Mouse (Mus musculus) liver, postnatal 0 days (tissue): ENCODE data around the gene Filip1l. TPM values are rescaled to one million over a fixed set of nuclear protein-coding genes. Genes with fewer than 3 reads are reported as not detected.

Source experiments
- ATAC-seq: fragments of 200-750 bp; cut with Nextera tagmentation; 2 replicates; pipeline ENCODE4 v1.8.0; 2017; ENCODE audit warnings: mild to moderate bottlenecking, moderate library complexity
- DNase-seq: peaks from one replicate; pipeline ENCODE4 v3.0.0-alpha.2; 2016
- H3K27ac ChIP-seq: fragments of 300-500 bp; sonication (generic); 2 replicates; pipeline ENCODE4 v1.5.1; 2014; ENCODE audit warnings: antibody characterized with exemption, moderate library complexity, mild to moderate bottlenecking, low read depth
- H3K27me3 ChIP-seq: fragments of 300-500 bp; sonication (generic); 2 replicates; pipeline ENCODE4 v1.6.1; 2014; ENCODE audit warnings: low read length, control low read depth, mixed read lengths; ENCODE audit not compliant: insufficient read depth
- H3K36me3 ChIP-seq: fragments of 300-500 bp; sonication (generic); replicated peaks from 2 replicates; pipeline ENCODE4 v1.6.1; 2014; ENCODE audit warnings: mild to moderate bottlenecking, control low read depth, low read length, moderate library complexity, mixed read lengths; ENCODE audit not compliant: insufficient read depth
- H3K4me1 ChIP-seq: fragments of 300-500 bp; sonication (generic); 2 replicates; pipeline ENCODE4 v1.6.1; 2014; ENCODE audit warnings: antibody characterized with exemption, mild to moderate bottlenecking, control low read depth; ENCODE audit not compliant: insufficient read depth
- H3K4me2 ChIP-seq: fragments of 300-500 bp; sonication (generic); 2 replicates; pipeline ENCODE4 v1.6.1; 2014; ENCODE audit warnings: low read depth, mild to moderate bottlenecking, low read length, moderate library complexity, mixed read lengths
- H3K4me3 ChIP-seq: fragments of 300-500 bp; sonication (generic); 2 replicates; pipeline ENCODE4 v1.5.1; 2014; ENCODE audit warnings: low read depth, low read length
- H3K9ac ChIP-seq: fragments of 300-500 bp; sonication (generic); replicated peaks from 2 replicates; pipeline ENCODE4 v1.6.1; 2014; ENCODE audit warnings: mild to moderate bottlenecking, moderate library complexity
- H3K9me3 ChIP-seq: fragments of 300-500 bp; sonication (generic); 2 replicates; pipeline ENCODE4 v1.6.1; 2016; ENCODE audit warnings: mild to moderate bottlenecking, control low read depth, low read length, mixed read lengths
- CTCF ChIP-seq: sonication (generic); IDR thresholded peaks from 2 replicates; pipeline ENCODE4 v1.5.1; 2016; ENCODE audit warnings: antibody characterized with exemption, low read depth
- EP300 ChIP-seq: IDR thresholded peaks from 2 replicates; pipeline ENCODE4 v1.6.1; 2016; ENCODE audit warnings: antibody characterized with exemption, low read depth, mild to moderate bottlenecking
- WGBS: fragments of 180-500 bp; shearing (Covaris S2); extraction: QIAGEN DNeasy Blood & Tissue Kit; methylation state at CpG from one replicate; pipeline ENCODE4 v1.1.7; 2014; ENCODE audit not compliant: insufficient replicate concordance; 5-methylcytosine and 5-hydroxymethylcytosine counted together
- polyA plus RNA-seq: library from polyadenylated mRNA; unstranded; fragments of >200 nt; fragmentation: Nextera tagmentation; extraction: Ambion mirVana; gene quantifications from 2 replicates; pipeline ENCODE4 v1.2.1, GENCODE M21; 2015

Gene Filip1l
- polyA plus RNA-seq, 1 experiment from 2014 or later, result 6.2 TPM

DNA sequence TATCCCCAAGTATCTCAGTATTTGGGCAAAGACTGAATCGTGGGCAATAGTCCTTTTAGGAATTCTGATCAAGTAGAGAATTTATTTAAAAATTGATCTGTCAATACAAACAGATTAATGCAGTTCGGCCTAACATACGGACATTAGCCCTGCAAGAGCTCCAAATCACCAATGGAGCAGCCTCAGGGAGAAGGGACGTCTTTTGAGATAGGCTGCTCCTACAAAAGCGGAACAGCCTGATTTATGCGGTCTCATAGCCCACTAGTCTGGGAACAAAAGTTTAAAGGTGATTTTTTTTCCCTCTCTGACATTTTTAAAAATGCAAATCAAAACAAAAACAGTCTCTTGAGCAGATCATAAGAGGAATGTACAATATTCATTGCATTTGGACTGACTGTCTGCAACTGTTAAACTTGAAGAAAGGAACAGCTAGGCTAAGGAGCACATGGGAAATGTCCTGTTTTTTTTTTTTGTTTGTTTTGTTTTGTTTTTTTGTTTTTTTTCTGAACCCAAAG lies 202.1 kb downstream of the Filip1l start:
- H3K9me3 ChIP-seq, result no peaks in the 10 kb centered on the region
- no peaks in the 10 kb centered on the region for H3K4me1 ChIP-seq
- no peaks in the 10 kb centered on the region for H3K36me3 ChIP-seq
- TF ChIP-seq CTCF (no peak), EP300 (no peak)
- no peak overlapping the region for H3K9ac ChIP-seq
- no peaks in the 10 kb centered on the region for H3K27me3 ChIP-seq
- 78% methylated on average over 6 of the region's 6 CpGs for WGBS
- no peak overlapping the region for H3K4me2 ChIP-seq
- no peak for ATAC-seq
- H3K4me3 ChIP-seq, result no peak overlapping the region
- DNase-seq, result no peak
- no peak overlapping the region for H3K27ac ChIP-seq

DNA sequence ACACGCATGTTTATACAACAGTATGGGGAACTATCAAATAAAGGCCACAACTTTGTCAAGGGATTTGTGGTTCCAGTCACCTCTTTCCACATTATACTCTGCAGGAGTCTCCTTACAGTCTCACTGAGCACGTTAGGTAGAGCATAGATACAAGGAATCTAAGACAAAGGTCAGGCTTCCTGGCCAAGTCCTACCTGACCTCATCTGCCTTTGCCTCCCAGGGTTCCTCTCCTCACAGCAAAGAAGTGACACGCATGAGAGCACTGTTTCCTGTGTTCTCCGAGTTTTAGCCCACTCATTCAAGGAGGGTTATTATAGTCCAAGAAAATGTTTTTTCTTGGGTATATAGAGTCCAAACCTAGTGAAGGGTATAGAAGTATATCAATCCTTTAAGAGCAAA lies 202.8 kb downstream of the Filip1l start:
- ATAC-seq (no peak), DNase-seq (no peak)
- Histone ChIP-seq H3K36me3 (no peaks in the 10 kb centered on the region), H3K27me3 (no peaks in the 10 kb centered on the region), H3K4me1 (no peaks in the 10 kb centered on the region), H3K9me3 (no peaks in the 10 kb centered on the region), H3K4me3 (no peak overlapping the region), H3K4me2 (no peak overlapping the region), H3K9ac (no peak overlapping the region), H3K27ac (no peak overlapping the region)
- no peak for TF ChIP-seq CTCF
- TF ChIP-seq EP300, result no peak
- WGBS, result 66% methylated on average over 4 of the region's 4 CpGs

DNA sequence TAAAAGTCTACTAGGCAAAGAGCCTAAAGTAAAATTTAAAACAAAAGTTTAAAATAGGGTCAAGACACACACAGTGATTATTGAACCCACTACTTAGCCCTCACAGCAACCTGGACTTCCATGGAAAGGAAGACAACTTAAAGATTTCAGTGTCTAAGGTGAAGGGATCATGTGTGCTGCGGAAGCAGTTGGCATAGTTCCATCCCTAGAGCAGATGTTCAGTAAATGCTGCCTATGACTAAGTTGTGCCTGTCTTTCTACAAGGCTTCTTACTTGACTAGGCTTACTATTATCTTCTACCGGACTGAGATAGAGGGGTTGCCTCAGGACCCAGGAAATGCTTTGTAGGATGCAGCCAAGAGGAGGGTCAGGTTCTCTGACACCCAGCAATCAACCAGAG lies 203.4 kb downstream of the Filip1l start:
- H3K36me3 ChIP-seq, result no peaks in the 10 kb centered on the region
- no peak for ATAC-seq
- no peak overlapping the region for H3K4me2 ChIP-seq
- H3K9me3 ChIP-seq, result no peaks in the 10 kb centered on the region
- H3K27me3 ChIP-seq, result no peaks in the 10 kb centered on the region
- no peak overlapping the region for H3K27ac ChIP-seq
- 78% methylated on average over 2 of the region's 2 CpGs for WGBS
- no peak overlapping the region for H3K9ac ChIP-seq
- H3K4me1 ChIP-seq, result no peaks in the 10 kb centered on the region
- DNase-seq, result no peak
- no peak overlapping the region for H3K4me3 ChIP-seq
- TF ChIP-seq EP300 (no peak), CTCF (no peak)

DNA sequence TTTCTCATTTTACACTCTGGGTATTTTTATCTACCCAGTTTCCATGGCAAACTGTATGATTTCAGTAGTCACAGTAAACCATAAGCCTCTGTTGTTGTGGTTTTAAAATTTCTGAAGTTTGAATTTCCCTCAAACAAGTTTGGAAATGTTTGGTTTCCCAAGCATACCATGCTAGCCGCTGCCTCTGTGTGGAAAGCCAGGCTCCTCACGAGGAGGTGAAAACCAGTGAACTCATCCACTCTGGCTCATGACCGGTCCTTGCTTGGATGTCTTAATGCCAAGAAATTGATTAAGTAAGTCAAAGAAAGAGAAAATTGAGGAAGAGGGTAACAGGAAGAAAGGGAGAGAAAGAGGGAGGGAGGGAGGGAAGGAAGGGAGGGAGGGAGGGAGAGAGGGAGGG lies 205.4 kb downstream of the Filip1l start:
- Histone ChIP-seq H3K9ac (no peak overlapping the region), H3K27ac (no peak overlapping the region), H3K4me3 (no peak overlapping the region), H3K36me3 (no peaks in the 10 kb centered on the region), H3K4me2 (no peak overlapping the region), H3K9me3 (no peaks in the 10 kb centered on the region), H3K27me3 (no peaks in the 10 kb centered on the region), H3K4me1 (no peaks in the 10 kb centered on the region)
- no peak for ATAC-seq
- WGBS, result 71% methylated on average over 3 of the region's 3 CpGs
- TF ChIP-seq EP300, result no peak
- no peak for TF ChIP-seq CTCF
- no peak for DNase-seq

DNA sequence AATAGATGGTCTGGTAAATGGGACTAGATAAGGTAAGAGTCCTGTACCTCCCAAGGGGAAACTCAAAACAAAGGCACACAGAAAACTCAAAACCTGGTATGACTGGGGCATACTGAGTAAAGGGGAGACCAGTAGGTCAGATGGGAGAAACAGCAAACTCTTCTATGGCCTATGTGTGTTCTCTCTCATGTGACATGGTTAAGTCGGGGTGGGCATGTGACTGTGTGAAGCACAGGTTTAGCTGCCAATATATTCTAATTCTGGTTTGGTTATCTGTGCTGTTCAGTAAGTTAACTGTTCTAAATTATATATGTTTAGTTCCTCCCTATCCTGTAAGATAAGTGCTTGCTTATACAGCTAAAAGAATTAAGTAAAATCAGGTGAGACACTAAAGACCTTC lies 207.3 kb downstream of the Filip1l start:
- no peak for DNase-seq
- Histone ChIP-seq H3K9ac (no peak overlapping the region), H3K4me2 (no peak overlapping the region), H3K4me3 (no peak overlapping the region), H3K27ac (no peak overlapping the region), H3K36me3 (no peaks in the 10 kb centered on the region), H3K4me1 (no peaks in the 10 kb centered on the region), H3K27me3 (no peaks in the 10 kb centered on the region), H3K9me3 (no peaks in the 10 kb centered on the region)
- no peak for ATAC-seq
- 74% methylated on average over 1 of the region's 1 CpGs for whole genome bisulfite sequencing
- no peak for TF ChIP-seq EP300
- TF ChIP-seq CTCF, result no peak

DNA sequence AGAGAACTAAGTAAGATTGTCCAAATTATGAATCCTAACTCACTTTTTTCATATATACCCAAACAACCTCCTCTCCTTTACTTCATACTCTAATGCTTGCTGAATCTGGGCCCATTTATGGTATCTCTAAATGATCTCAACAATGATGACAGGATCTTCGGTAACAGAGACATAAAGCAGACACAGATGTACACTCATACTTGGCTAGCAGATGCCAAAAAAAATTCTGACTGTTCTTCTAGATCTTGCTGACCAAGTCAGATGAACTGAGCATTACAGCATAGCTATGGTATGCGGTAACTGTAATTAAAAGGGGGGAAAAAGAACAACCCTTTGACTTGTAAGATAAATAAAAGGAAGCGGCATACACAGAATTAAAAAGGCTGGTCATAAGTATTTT lies 210.6 kb downstream of the Filip1l start:
- Histone ChIP-seq H3K4me3 (no peak overlapping the region), H3K9me3 (no peaks in the 10 kb centered on the region), H3K9ac (no peak overlapping the region), H3K27ac (no peak overlapping the region), H3K4me1 (no peaks in the 10 kb centered on the region), H3K27me3 (no peaks in the 10 kb centered on the region), H3K36me3 (no peaks in the 10 kb centered on the region), H3K4me2 (no peak overlapping the region)
- no peak for ATAC-seq
- no peak for TF ChIP-seq CTCF
- no peak for TF ChIP-seq EP300
- WGBS, result 76% methylated on average over 3 of the region's 3 CpGs
- DNase-seq, result no peak

DNA sequence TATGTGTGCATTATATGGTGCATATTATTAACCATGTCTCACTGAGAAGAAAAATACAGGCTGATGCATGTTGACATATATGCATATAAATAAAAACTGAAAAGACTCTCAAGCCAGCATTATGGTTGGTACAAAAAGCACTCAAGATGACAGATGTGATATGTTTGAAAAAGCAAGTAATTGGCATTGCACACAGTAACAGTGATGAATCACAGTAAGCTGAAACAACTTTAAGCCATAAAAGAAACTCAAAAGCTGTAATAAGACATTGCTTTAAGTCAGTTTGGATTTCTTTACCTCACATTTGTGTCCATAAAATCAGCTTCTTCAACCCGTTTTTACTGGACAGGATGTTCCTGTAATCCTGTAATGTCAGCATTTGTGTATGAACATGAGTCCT lies 211.9 kb downstream of the Filip1l start:
- Histone ChIP-seq H3K4me2 (no peak overlapping the region), H3K9me3 (no peaks in the 10 kb centered on the region), H3K4me1 (no peaks in the 10 kb centered on the region), H3K4me3 (no peak overlapping the region), H3K9ac (no peak overlapping the region), H3K36me3 (peaks cover 4% of the 10 kb centered on the region; the same call in 1 of the 2 replicates), H3K27me3 (no peaks in the 10 kb centered on the region), H3K27ac (no peak overlapping the region)
- DNase-seq, result no peak
- ATAC-seq, result no peak
- TF ChIP-seq CTCF, result no peak
- TF ChIP-seq EP300, result no peak
- 68% methylated on average over 1 of the region's 1 CpGs for WGBS
